ENCODE assay signal across 26 mouse cellular contexts in the genomic region with DNA sequence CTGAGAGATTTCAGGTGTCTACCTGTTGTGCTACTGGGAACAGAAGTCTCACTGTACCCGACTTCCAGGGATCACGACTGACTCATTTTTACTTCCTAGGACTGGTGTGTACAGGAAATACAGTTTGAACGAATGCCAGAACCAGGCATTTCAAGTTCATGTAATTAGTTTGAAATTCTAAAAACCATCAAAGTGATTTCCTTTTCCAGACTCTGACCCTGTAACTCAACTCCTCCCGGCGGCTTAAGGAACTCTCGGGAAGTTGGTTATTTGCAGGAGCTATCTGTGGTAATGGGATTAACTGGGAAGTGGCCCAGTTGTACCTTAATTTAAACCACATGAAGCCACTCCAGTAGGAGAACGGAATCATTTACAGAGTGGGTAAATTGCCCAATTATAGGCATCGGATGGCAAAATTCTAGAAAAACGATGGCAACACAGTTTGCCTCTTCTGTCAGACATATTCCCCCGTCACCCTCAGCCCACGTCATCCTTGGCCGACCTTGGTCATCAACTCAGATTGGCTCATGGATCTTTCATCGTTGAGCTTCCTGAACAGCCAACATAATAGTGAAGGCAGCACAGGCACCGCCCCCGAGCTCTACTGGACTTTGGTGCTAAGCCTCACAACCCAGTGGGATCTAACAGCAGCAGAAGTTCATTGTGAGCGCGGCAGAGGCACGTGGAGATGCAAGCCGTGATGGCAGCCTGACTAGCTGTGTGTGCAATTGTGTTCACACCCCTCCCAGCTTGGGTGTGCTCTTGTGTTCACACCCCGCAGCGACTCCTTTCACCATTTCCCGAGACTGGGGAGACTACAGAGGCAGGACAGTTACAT. TPM values are rescaled to one million over a fixed set of nuclear protein-coding genes. Genes with fewer than 3 reads are reported as not detected.
DNase-seq lines count a peak whose midpoint lies in the region; ATAC-seq and TF ChIP-seq lines count a peak whose summit lies in the region.
"Had no signal": no experiment of that assay in that cellular context is flagged by ENCODE, and none has a peak within 500 bp of the region (broad histone marks: within the 10 kb centered on the region; RNA-seq: fewer than 3 reads in every experiment).

No protein-coding gene starts in this region.

- H3K27ac ChIP-seq in embryonic facial prominence, embryonic 14.5 days (replicated peaks; ENCODE audit: low read depth, low read length), result no peak overlapping the region
- H3K27ac ChIP-seq in intestine, postnatal 0 days (ENCODE audit: low read depth, low read length), result no peak overlapping the region
- H3K27ac ChIP-seq: embryonic facial prominence, embryonic 15.5 days; forebrain, embryonic 13.5 days; heart, embryonic 10.5 days; heart, embryonic 15.5 days; hindbrain, embryonic 12.5 days; hindbrain, postnatal 0 days; layer of hippocampus, adult 2 months; left cerebral cortex, adult 2 months; liver, embryonic 15.5 days; midbrain, embryonic 12.5 days had no signal

- no peaks in the 10 kb centered on the region for H3K27me3 ChIP-seq in megakaryocyte, embryonic 14.5 days (replicated peaks)
- no peaks in the 10 kb centered on the region for H3K27me3 ChIP-seq in embryonic facial prominence, embryonic 14.5 days (replicated peaks; ENCODE audit: control insufficient read depth, insufficient read depth, low read length)
- no peaks in the 10 kb centered on the region for H3K27me3 ChIP-seq in intestine, postnatal 0 days (replicated peaks; ENCODE audit: control insufficient read depth, insufficient read depth, low read length)
- H3K27me3 ChIP-seq: embryonic facial prominence, embryonic 15.5 days; forebrain, embryonic 13.5 days; heart, embryonic 15.5 days; hindbrain, embryonic 12.5 days; liver, embryonic 15.5 days; midbrain, embryonic 12.5 days had no signal

- peaks cover 36% of the 10 kb centered on the region for H3K36me3 ChIP-seq in megakaryocyte, embryonic 14.5 days (replicated peaks; ENCODE audit: low read length)
- H3K36me3 ChIP-seq in embryonic facial prominence, embryonic 14.5 days (ENCODE audit: control insufficient read depth, insufficient read depth, low read length), result peaks cover 30% of the 10 kb centered on the region
- 0 out of 2 replicates have a peak, but pooled peaks cover 6% of the 10 kb centered on the region for H3K36me3 ChIP-seq in intestine, postnatal 0 days (ENCODE audit: control insufficient read depth, insufficient read depth)

- H3K9ac ChIP-seq in embryonic facial prominence, embryonic 14.5 days (ENCODE audit: low read depth, low read length), result no peak overlapping the region
- no peak overlapping the region for H3K9ac ChIP-seq in intestine, postnatal 0 days (ENCODE audit: low read depth, low read length)
- H3K9ac ChIP-seq: embryonic facial prominence, embryonic 15.5 days; forebrain, embryonic 13.5 days; heart, embryonic 15.5 days; hindbrain, embryonic 12.5 days; liver, embryonic 15.5 days; lung, embryonic 14.5 days; midbrain, embryonic 12.5 days had no signal

- DNase-seq in adrenal gland, adult 2 months, result peak; percentile 61
- DNase-seq in adrenal gland, postnatal 4 days (ENCODE audit: low spot score in 2 of 2), result no peak
- peak; percentile 55 for DNase-seq in embryonic facial prominence, embryonic 14.5 days (ENCODE audit: low spot score)
- DNase-seq in neural tube, embryonic 10.5 days (ENCODE audit: extremely low spot score, low spot score), result no peak
- DNase-seq in layer of hippocampus, adult 11-12 months (ENCODE audit: low spot score), result no peak
- DNase-seq: cerebellum, adult 2 months; cerebellum, postnatal 14 days; gastrocnemius, postnatal 14 days; heart, postnatal 36 days; kidney, postnatal 25 days; lung, embryonic 14.5 days; lung, postnatal 14 days had no signal

- TF ChIP-seq CTCF in intestine, postnatal 0 days (IDR thresholded peaks at IDR 0.05; ENCODE audit: low read depth), result no peak

- peaks cover 2% of the 10 kb centered on the region for H3K9me3 ChIP-seq in megakaryocyte, embryonic 14.5 days
- H3K9me3 ChIP-seq in embryonic facial prominence, embryonic 14.5 days (ENCODE audit: control insufficient read depth, low read length), result no peaks in the 10 kb centered on the region
- H3K9me3 ChIP-seq in intestine, postnatal 0 days (ENCODE audit: control insufficient read depth), result no peaks in the 10 kb centered on the region
- H3K9me3 ChIP-seq: embryonic facial prominence, embryonic 15.5 days; forebrain, embryonic 13.5 days; heart, embryonic 10.5 days; heart, embryonic 15.5 days; hindbrain, embryonic 12.5 days; liver, embryonic 15.5 days had no signal

- WGBS in embryonic facial prominence, embryonic 14.5 days, result 47% methylated on average over 22 of the region's 22 CpGs
- 83% methylated on average over 22 of the region's 22 CpGs for WGBS in intestine, postnatal 0 days

- H3K4me2 ChIP-seq in embryonic facial prominence, embryonic 14.5 days (ENCODE audit: low read depth, low read length), result no peak overlapping the region
- no peak overlapping the region for H3K4me2 ChIP-seq in intestine, postnatal 0 days (replicated peaks; ENCODE audit: low read depth)
- H3K4me2 ChIP-seq: embryonic facial prominence, embryonic 15.5 days; forebrain, embryonic 13.5 days; heart, embryonic 15.5 days; hindbrain, embryonic 12.5 days; liver, embryonic 15.5 days; lung, embryonic 14.5 days; midbrain, embryonic 12.5 days had no signal

- H3K4me1 ChIP-seq in megakaryocyte, embryonic 14.5 days, result peaks cover 17% of the 10 kb centered on the region
- H3K4me1 ChIP-seq in embryonic facial prominence, embryonic 14.5 days (ENCODE audit: control insufficient read depth, insufficient read depth, low read length), result 0 out of 2 replicates have a peak, but pooled peaks cover 2% of the 10 kb centered on the region
- H3K4me1 ChIP-seq in intestine, postnatal 0 days (replicated peaks; ENCODE audit: control insufficient read depth, insufficient read depth, low read length), result no peaks in the 10 kb centered on the region
- H3K4me1 ChIP-seq: forebrain, embryonic 13.5 days; hindbrain, embryonic 12.5 days; midbrain, embryonic 12.5 days had no signal

- no peak for ATAC-seq in megakaryocyte, adult 5-6 weeks (ENCODE audit: poor library complexity, severe bottlenecking)
- 0 out of 2 replicates have a peak, but pooled peaks have one; percentile 30 for ATAC-seq in embryonic facial prominence, embryonic 14.5 days (ENCODE audit: low read depth)
- no peak for ATAC-seq in intestine, postnatal 0 days
- ATAC-seq: forebrain, embryonic 13.5 days; hindbrain, postnatal 0 days; intestine, embryonic 16.5 days had no signal

- peak overlapping the region; percentile 50 for H3K4me3 ChIP-seq in megakaryocyte, embryonic 14.5 days (replicated peaks)
- no peak overlapping the region for H3K4me3 ChIP-seq in embryonic facial prominence, embryonic 14.5 days (ENCODE audit: low read depth, low read length)
- H3K4me3 ChIP-seq in intestine, postnatal 0 days (ENCODE audit: low read depth, low read length), result no peak overlapping the region
- H3K4me3 ChIP-seq: embryonic facial prominence, embryonic 15.5 days; forebrain, embryonic 13.5 days; heart, embryonic 10.5 days; heart, embryonic 15.5 days; hindbrain, embryonic 12.5 days; layer of hippocampus, adult 2 months; left cerebral cortex, adult 2 months; liver, embryonic 15.5 days; midbrain, embryonic 12.5 days had no signal

RNA-seq across cellular contexts. Expression of a gene that starts 14.1 kb away (rescaled TPM):
- total RNA-seq in adrenal gland, adult 2 months (2021), result 10 to 100 TPM; 36.2 to 40.3 TPM
- 8.8 and 9.8 TPM in 2 replicates for polyA plus RNA-seq in adrenal gland, adult 2 months (2012; rRNA removed)
- 10 to 100 TPM; 46.7 to 50.0 TPM for total RNA-seq in adrenal gland, postnatal 4 days (2021)
- polyA plus RNA-seq in megakaryocyte, embryonic 14.5 days (2012; ENCODE audit: insufficient read depth, low replicate concordance), result 5.4 and 39.4 TPM in 2 replicates
- total RNA-seq in megakaryocyte, adult 5-6 weeks (2015), result 42.5 and 42.9 TPM in 2 replicates
- 47.4 and 55.3 TPM in 2 replicates for total RNA-seq in megakaryocyte, adult 5-6 weeks (2017)
- polyA plus RNA-seq in embryonic facial prominence, embryonic 14.5 days (2014; fragmentation: Nextera tagmentation; extraction: Ambion mirVana), result 35.9 and 36.9 TPM in 2 replicates
- polyA plus RNA-seq in intestine, postnatal 0 days (2015; fragmentation: Nextera tagmentation; extraction: Ambion mirVana), result 19.5 and 20.2 TPM in 2 replicates

RNA-seq across cellular contexts. Expression of a gene that starts 18.9 kb away (rescaled TPM):
- 10 to 100 TPM; 48.0 to 58.2 TPM for total RNA-seq in adrenal gland, adult 2 months (2021)
- 82.1 and 91.7 TPM in 2 replicates for polyA plus RNA-seq in adrenal gland, adult 2 months (2012; rRNA removed)
- total RNA-seq in adrenal gland, postnatal 4 days (2021), result 10 to 100 TPM; 34.4 to 36.2 TPM
- 18.7 and 22.5 TPM in 2 replicates for polyA plus RNA-seq in megakaryocyte, embryonic 14.5 days (2012; ENCODE audit: insufficient read depth, low replicate concordance)
- 17.2 and 20.7 TPM in 2 replicates for total RNA-seq in megakaryocyte, adult 5-6 weeks (2015)
- 23.3 and 25.5 TPM in 2 replicates for total RNA-seq in megakaryocyte, adult 5-6 weeks (2017)
- polyA plus RNA-seq in embryonic facial prominence, embryonic 14.5 days (2014; fragmentation: Nextera tagmentation; extraction: Ambion mirVana), result 22.5 and 23.6 TPM in 2 replicates
- 10.0 and 12.6 TPM in 2 replicates for polyA plus RNA-seq in intestine, postnatal 0 days (2015; fragmentation: Nextera tagmentation; extraction: Ambion mirVana)

Comparison
In these comparisons a context has a peak if more than half of its experiments do, and no peak if none do; other contexts are left out.
1. DNase-seq: peak in adrenal gland, adult 2 months (single experiment) and embryonic facial prominence, embryonic 14.5 days (single experiment); none in adrenal gland, postnatal 4 days (0 of 2), neural tube, embryonic 10.5 days (single experiment) and layer of hippocampus, adult 11-12 months (single experiment).